Mouse (Mus musculus) E14TG2a.4 (cell line): ENCODE measurements around the gene Ctu1.

Experiments
- CTCF ChIP-seq: conservative IDR thresholded peaks from 2 replicates; pipeline ENCODE4 v1.5.1; 2014; ENCODE audit warnings: low read length
- POU5F1 ChIP-seq: IDR thresholded peaks from 2 replicates; pipeline ENCODE4 v1.6.1; 2014; ENCODE audit warnings: low read length, borderline replicate concordance

- no peak for TF ChIP-seq CTCF
- TF ChIP-seq POU5F1: no peak
Measured at GRCm38 (mm10) chr7:43662804-43663203, 9.0 kb upstream of the Ctu1 start.
